Mouse (Mus musculus) thymus, postnatal 4 days (tissue): ENCODE measurements around the gene Sh3rf1.

Source experiments
- DNase-seq: peaks from one replicate; pipeline ENCODE4 v3.0.0; 2021

Gene Sh3rf1

GRCm38 (mm10) chr8:61223729-61224379, at the start of gene Sh3rf1:
Gene Sh3rf1 (plus strand): TSS chr8:61223872.
- peak; percentile 92 for DNase-seq

- no peak for DNase-seq
These were observed 49.7 kb upstream of the Sh3rf1 start for GRCm38 (mm10) chr8:61173921-61174492.

- no peak for DNase-seq
These were observed 47.8 kb upstream of the Sh3rf1 start for GRCm38 (mm10) chr8:61175876-61176275.

- DNase-seq: no peak
These were observed 45.7 kb upstream of the Sh3rf1 start for GRCm38 (mm10) chr8:61177680-61178593.

- no peak for DNase-seq
These were observed 45.0 kb upstream of the Sh3rf1 start for GRCm38 (mm10) chr8:61178594-61179140.

- DNase-seq: no peak
These were observed 42.1 kb upstream of the Sh3rf1 start for GRCm38 (mm10) chr8:61181592-61181991.

- DNase-seq: no peak
These were observed 41.7 kb upstream of the Sh3rf1 start for GRCm38 (mm10) chr8:61182020-61182419.

- DNase-seq: no peak
These were observed 38.1 kb upstream of the Sh3rf1 start for GRCm38 (mm10) chr8:61185274-61186198.

GRCm38 (mm10) chr8:61194306-61194925, 29.3 kb upstream of the Sh3rf1 start:
- no peak for DNase-seq

GRCm38 (mm10) chr8:61200254-61200887, 23.3 kb upstream of the Sh3rf1 start:
- no peak for DNase-seq

GRCm38 (mm10) chr8:61203035-61203826, 20.4 kb upstream of the Sh3rf1 start:
- DNase-seq: no peak

GRCm38 (mm10) chr8:61206876-61207275, 16.8 kb upstream of the Sh3rf1 start:
- no peak for DNase-seq

GRCm38 (mm10) chr8:61207636-61208035, 16.0 kb upstream of the Sh3rf1 start:
- DNase-seq: no peak

- DNase-seq: no peak
These were observed 15.0 kb upstream of the Sh3rf1 start for GRCm38 (mm10) chr8:61208719-61209118.

- DNase-seq: no peak
These were observed 12.8 kb upstream of the Sh3rf1 start for GRCm38 (mm10) chr8:61210836-61211235.

GRCm38 (mm10) chr8:61215081-61215819, 8.4 kb upstream of the Sh3rf1 start:
- DNase-seq: no peak

- DNase-seq: no peak
These were observed 6.7 kb upstream of the Sh3rf1 start for GRCm38 (mm10) chr8:61217017-61217416.

- DNase-seq: no peak
These were observed 6.2 kb upstream of the Sh3rf1 start for GRCm38 (mm10) chr8:61217426-61217825.

- DNase-seq: no peak
These were observed 5.2 kb upstream of the Sh3rf1 start for GRCm38 (mm10) chr8:61218439-61218838.

- DNase-seq: peak; percentile 22
These were observed 389 bp upstream of the Sh3rf1 start for GRCm38 (mm10) chr8:61223283-61223682.
